ENCODE assay signal across 8 mouse cellular contexts in the genomic region with DNA sequence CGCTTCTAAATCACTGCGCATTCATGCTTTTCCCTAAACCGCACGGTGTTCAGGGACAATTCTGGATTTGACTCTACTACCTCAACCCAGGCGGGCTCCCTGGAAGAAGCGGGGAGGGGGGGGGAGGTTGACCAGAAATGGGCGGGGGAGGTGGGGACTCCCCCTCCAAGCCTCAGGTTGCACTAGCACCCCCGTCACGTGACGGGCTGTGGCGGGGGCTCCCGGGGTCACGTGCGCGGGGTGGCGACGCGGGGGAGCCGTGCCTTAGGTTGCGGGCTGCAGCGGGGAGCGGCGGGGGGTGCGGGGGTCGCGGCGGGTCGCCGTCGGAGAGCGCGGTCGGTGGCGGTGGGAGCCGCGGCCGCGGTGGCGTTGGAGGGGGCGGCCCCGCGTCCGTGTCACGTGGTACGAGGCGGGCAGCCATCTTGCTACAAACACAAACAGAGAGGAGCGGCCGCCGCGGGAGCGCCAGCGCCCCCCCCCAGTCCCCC. TPM values are rescaled to one million over a fixed set of nuclear protein-coding genes. Genes with fewer than 3 reads are reported as not detected.
A peak's percentile ranks its signal among the peaks of the same experiment; 100 is the strongest.
DNase-seq lines count a peak whose midpoint lies in the region; ATAC-seq lines count a peak whose summit lies in the region.

No protein-coding gene starts in this region.

- peak; percentile 45 for ATAC-seq in activated CD4-positive, CD25-positive, alpha-beta regulatory T cell, adult 4 months
- ATAC-seq in inflammation-experienced regulatory T-cells, adult 6 months, result peak; percentile 65

- intact Hi-C loops in left cerebral cortex, postnatal 4 days (cut with DNase I), result no loop called here

- peak; percentile 85 for DNase-seq in embryo, embryonic 10 days (ENCODE audit: low spot score)
- DNase-seq in gastrocnemius, postnatal 25 days, result peak; percentile 79
- peak; percentile 79 for DNase-seq in left cerebral cortex, postnatal 4 days
- DNase-seq in mesoderm, embryonic 11.5 days (ENCODE audit: low read depth, low spot score), result peak; percentile 73
- DNase-seq in right cerebral cortex, postnatal 36 days (ENCODE audit: low spot score in 2 of 2), result peak; percentile 74 to 75
- DNase-seq in yolk sac, embryonic 10.5 days (ENCODE audit: low spot score), result peak; percentile 89

RNA-seq across cellular contexts. Expression of a gene that starts 7.7 kb away (rescaled TPM):
- polyA plus RNA-seq in activated CD4-positive, CD25-positive, alpha-beta regulatory T cell, adult 4 months (2017; shearing (Covaris generic)), result 10 to 100 TPM; 60.7 to 66.2 TPM
- total RNA-seq in gastrocnemius, postnatal 25 days (2021), result 1 to 10 TPM; 9.7 to 9.9 TPM
- polyA plus RNA-seq in inflammation-experienced regulatory T-cells, adult 6 months (2017; shearing (Covaris generic)), result 10 to 100 TPM; 51.1 to 61.5 (median 59.1) TPM
- total RNA-seq in left cerebral cortex, postnatal 4 days (2021), result 10 to 100 TPM; 33.7 to 37.6 TPM

RNA-seq across cellular contexts. Expression of a gene that starts 8.3 kb away (rescaled TPM):
- polyA plus RNA-seq in activated CD4-positive, CD25-positive, alpha-beta regulatory T cell, adult 4 months (2017; shearing (Covaris generic)), result 10 to 100 TPM; 18.5 to 22.6 TPM
- total RNA-seq in gastrocnemius, postnatal 25 days (2021), result 10 to 100 TPM; 15.2 to 17.5 TPM
- 10 to 100 TPM; 14.0 to 33.6 (median 31.4) TPM for polyA plus RNA-seq in inflammation-experienced regulatory T-cells, adult 6 months (2017; shearing (Covaris generic))
- 10 to 100 TPM; 56.5 to 63.6 TPM for total RNA-seq in left cerebral cortex, postnatal 4 days (2021)

RNA-seq across cellular contexts. Expression of a gene that starts 23.0 kb away (rescaled TPM):
- polyA plus RNA-seq in activated CD4-positive, CD25-positive, alpha-beta regulatory T cell, adult 4 months (2017; shearing (Covaris generic)), result not detected
- total RNA-seq in gastrocnemius, postnatal 25 days (2021), result not detected
- not detected for polyA plus RNA-seq in inflammation-experienced regulatory T-cells, adult 6 months (2017; shearing (Covaris generic))
- total RNA-seq in left cerebral cortex, postnatal 4 days (2021), result not detected

RNA-seq across cellular contexts. Expression of a gene that starts 23.3 kb away (rescaled TPM):
- polyA plus RNA-seq in activated CD4-positive, CD25-positive, alpha-beta regulatory T cell, adult 4 months (2017; shearing (Covaris generic)), result 10 to 100 TPM; 73.0 to 82.7 TPM
- 100 to 1,000 TPM; 129 to 130 TPM for total RNA-seq in gastrocnemius, postnatal 25 days (2021)
- 10 to 100 TPM; 63.1 to 85.4 (median 72.9) TPM for polyA plus RNA-seq in inflammation-experienced regulatory T-cells, adult 6 months (2017; shearing (Covaris generic))
- total RNA-seq in left cerebral cortex, postnatal 4 days (2021), result 1,000 to 10,000 TPM; 1,140 to 1,206 TPM

RNA-seq across cellular contexts. Expression of a gene that starts 33.2 kb away (rescaled TPM):
- under 1 TPM; 0.11 to 0.21 TPM for polyA plus RNA-seq in activated CD4-positive, CD25-positive, alpha-beta regulatory T cell, adult 4 months (2017; shearing (Covaris generic))
- total RNA-seq in gastrocnemius, postnatal 25 days (2021), result under 1 TPM in 1 of 2 experiments, not detected in 1; 0.08 TPM
- under 1 TPM; 0.19 to 0.55 (median 0.24) TPM for polyA plus RNA-seq in inflammation-experienced regulatory T-cells, adult 6 months (2017; shearing (Covaris generic))
- total RNA-seq in left cerebral cortex, postnatal 4 days (2021), result under 1 TPM; 0.30 to 0.74 TPM

Comparison
In these comparisons a context has a peak if more than half of its experiments do, and no peak if none do; other contexts are left out.
1. Peak in every context shown above with its lines: DNase-seq and ATAC-seq.